Mouse (Mus musculus) kidney, adult 9 months (tissue): ENCODE measurements around the gene Fam19a3.
"Not testable (repeated sequence)": the region's sequence is repeated elsewhere in the genome, so short reads cannot be mapped to it uniquely, and the experiment has no call there.

Experiments
- DNase-seq: peaks from one replicate; pipeline ENCODE4 v3.0.0; 2022

Gene Fam19a3

DNA sequence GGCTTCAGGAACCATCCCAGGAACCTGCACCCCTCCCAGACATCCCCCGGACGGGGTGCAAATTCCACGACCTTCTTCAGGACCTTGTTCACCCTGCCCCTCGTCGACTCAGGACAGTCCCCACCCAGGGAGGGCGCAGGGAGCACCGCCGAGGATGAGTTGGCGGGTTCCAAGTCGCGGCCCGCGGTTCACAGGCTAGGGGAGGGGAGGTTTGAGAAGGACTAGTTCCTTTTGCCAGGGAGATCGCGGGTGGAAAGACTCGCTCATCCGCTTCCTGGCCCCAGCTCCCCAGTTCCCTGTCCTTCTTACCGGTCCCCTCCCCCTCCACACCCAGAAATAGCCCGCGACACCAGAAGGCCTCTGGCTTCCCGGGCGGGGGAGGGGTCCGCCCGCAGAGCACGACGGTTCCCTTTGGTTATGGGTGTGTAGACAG is at the start of gene Fam19a3:
Fam19a3 (minus strand) TSS at position 370 of the 433 bp plus-strand sequence.
- peak; percentile 41 for DNase-seq

DNA sequence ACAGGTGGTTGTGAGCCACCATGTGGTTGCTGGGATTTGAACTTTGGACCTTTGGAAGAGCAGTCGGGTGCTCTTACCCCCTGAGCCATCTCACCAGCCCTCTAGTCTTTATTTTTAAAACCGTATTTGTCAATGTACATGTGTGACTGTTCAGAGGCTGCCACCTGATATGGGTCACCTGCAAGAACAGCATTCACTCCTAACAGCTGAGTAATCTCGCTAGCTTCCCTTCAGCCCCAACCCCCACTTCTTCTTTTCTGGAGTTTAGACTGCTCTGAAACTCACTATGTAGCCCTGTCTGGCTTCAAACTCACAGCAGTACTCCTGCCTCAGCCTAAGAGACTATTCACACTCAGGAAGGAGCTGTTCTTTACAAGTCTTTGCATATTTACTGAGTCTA is 40.8 kb upstream of the Fam19a3 start:
- no peak for DNase-seq

DNA sequence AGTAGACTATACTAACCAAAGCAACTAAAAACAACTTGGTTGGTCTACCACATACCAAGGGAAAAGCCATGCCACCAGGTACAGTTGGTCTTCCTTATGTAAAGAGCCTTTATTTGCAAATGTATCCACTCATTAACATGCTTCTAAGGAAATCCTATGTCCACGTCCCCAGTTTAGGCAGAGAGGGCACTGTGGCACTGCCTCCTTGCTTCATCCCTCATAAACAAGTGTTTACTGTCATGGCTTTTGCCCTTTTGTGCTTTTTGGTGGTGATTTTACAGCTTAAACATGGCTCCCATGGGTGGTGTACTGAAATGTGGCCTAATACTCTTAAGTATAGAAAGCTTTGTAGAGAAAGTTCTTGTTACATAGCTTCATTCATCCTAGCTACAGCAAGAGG is 38.8 kb upstream of the Fam19a3 start:
- no peak for DNase-seq

DNA sequence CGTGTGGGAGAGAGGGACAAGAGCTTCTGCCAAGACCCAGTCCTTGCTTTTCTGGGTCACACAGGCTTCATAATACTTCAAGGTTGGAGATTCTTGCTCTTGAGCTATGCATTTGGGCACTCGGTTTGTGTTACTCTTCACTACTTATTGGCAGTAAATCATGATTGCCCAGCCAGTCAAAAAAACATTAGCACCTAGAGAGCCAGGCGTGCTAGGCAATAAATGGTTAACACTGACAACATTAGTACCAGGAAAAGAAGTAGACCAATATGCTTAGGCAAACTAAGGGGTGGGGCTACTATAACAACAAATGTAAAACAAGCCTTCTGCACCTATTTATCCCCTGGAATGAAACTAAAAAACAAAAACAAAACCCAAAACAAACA is 37.1 kb upstream of the Fam19a3 start:
- DNase-seq = peak; percentile 54

DNA sequence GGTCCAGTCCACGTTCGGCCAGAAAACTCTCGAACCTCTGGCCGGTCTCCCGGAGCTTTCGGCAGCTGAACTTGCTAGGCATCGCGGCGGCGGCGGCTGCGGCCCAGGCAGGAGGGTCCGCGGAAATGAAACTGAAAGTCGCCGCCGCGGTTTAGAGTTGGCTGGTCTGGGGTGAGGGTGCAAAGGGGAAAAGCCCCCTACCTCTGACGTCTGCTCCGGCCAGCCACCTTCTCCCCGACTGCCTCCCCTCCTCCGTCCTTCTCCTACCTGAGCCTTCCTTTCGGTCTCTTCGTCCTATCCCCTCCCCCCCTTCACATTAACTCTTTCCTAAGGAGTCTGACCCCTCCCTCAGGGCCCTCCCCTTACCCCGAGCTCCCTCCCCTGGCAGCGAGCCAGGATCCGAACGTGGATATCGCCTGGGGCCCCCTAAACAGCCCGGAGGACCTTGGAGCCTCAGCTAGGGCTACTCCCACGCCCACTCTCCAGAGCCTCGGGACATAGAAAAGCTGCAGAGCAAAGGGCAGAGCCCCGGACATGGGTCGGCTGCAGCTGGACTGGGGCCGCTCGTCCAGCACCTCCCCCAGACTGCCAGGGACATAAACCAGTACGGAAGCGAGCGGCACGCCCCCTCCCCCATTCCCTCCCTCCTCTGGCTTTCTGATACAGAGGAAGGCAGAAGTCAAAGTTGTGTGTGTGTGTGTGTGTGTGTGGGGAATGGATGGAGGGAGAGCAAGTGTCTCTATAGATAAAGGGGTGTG is 36.5 kb upstream of the Fam19a3 start, which contains the start of gene Mov10:
Mov10 (minus strand) TSS at position 573 of the 758 bp plus-strand sequence.
- DNase-seq = peak; percentile 91

DNA sequence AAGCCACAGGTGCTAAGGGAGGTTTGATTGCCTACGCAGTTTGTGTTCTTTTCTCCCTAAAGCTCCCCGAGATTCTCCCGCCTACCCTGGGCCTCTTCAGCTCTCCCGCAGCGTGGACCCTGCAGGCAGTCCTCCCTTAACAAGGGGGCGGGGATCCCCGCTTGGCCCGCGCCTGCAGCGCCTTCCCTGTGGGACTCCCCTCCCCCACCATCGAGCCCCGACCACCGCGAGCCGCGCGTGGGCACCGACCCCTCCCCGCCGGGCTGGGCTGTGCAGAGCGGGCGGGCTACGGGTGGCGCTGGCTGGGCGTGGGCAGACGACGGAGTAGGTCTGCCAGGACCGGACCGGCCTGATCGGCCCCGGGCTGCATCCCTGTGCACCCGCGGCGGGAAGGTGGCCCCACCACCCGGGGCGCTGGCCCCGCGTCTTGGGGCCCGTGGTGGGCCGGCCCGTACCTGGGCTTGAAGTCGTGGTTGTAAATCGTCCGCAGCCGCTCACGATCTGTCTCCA is 35.9 kb upstream of the Fam19a3 start:
- DNase-seq = peak; percentile 60

DNA sequence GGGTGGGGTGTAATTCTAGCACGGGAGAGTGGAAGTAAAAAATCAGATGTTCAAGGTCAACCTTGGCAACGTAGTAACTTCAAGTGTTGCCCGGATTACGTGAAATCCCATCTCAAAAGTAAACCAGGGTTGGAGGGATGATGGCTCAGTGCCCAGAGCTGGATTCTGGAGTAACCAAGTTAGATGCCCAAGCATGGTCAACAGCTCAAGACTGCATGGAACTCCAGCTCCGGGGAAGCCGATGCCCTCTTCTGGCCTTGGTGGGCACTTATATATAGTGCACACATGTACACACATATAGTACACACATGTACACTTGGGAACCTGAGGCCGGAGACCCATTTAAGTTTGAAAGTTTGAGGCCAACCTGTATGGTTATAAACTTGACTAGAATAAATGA is 34.5 kb upstream of the Fam19a3 start:
- no peak for DNase-seq

DNA sequence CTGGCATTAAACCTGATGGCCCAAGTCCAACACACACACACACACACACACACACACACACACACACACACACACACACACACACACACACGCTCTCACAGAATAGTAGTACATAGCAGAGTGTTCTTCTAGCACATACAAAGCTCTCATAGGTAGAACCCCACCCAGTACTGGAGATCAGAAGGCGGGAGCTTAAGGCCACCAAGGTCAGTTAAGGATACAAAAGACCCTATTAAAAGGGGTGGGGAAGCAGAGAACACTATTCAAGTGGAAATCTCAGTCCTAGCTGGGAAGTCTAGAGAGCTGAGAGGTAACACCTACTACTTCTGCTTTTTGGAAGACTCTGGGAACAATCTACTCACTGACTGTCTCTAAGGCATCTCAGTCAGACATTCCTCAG is 33.7 kb upstream of the Fam19a3 start:
- no peak for DNase-seq

DNA sequence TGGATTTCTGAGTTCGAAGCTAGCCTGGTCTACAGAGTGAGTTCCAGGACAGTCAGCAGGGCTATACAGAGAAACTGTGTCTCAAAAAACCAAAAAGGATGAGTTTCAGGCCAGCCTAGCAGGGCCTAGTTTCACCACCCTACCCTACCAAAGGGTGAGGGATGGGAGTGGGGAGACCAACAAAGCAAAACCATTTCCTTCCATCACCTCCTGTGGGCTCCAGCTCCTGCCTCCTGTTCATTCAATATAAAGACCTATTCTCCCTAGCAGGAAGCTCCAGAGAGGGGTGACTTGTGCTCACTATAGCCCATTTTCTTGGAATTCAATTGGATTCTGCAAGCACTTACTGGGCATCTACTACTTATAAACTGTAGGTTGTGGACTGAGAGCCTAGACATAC is 33.1 kb upstream of the Fam19a3 start:
- no peak for DNase-seq

DNA sequence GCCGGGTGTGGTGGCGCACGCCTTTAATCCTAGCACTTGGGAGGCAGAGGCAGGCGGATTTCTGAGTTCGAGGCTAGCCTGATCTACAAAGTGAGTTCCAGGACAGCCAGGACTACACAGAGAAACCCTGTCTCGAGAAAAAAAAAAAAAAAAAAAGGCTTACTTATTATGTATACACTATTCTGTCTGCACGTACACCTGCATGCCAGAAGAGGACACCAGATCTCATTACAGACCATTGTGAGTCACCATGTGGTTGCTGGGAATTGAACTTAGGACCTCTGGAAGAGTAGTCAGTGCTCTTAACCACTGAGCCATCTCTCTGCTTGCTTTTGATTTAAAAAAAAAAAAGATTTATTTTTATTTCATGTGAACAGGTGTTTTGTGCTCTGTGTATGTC is 31.6 kb upstream of the Fam19a3 start:
- DNase-seq = not testable (repeated sequence)

DNA sequence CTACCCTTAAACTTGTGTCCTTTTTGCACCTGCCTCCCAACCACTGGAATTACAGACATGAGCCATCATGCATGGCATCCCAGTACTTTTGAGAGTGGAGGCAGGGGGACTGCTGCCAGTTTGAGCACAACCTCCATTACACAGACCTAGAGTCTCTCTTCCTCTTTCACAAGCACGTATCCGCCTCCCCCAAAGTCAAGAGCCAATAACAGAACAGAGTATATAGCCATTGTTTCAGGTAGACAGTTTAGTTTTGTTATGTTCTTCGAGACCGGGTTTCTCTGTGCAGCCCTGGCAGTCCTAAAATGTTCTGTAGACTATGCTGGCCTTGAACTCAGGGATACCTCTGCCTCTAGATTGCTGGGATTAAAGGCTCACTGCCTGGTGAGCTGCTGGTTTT is 30.6 kb upstream of the Fam19a3 start:
- no peak for DNase-seq

DNA sequence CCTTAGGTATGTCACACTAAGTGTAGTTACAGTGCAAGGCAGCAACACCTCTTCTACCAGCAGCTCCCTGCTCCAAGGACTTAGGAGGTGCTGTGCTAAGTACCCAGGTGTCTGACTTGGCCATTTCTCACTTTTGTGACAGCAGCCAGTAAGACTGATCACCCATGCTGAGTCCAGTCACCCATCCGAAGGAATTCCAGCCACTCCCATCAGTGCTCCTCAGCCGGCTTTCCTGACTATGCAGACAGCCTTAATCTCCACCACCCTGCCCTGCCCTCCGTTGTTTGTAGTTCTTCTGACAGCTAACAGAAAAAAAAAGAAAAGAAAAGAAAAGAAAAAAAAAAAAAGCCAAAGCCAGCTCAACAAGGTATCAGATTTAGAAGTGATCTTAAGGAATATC is 30.1 kb upstream of the Fam19a3 start:
- no peak for DNase-seq

DNA sequence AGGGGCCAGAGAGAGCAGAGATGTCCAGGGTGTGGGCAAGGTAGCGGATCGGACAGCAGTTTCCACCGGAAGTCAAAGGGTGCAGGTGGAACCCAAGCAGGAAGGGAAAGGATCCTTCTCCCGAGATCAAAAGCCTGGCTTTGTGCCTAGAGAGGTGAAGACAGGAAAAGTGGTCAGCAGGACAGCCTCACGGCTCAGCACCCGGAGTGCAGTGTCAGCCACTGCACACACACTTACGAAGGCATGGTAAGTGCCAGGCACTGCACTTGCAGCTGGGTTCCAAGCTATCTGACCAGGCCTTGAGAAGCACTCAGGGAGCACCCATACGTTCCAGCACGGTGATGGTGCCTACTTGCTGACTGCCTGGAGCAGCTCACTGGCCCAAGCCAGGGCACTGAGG is 23.9 kb upstream of the Fam19a3 start:
- DNase-seq = no peak

DNA sequence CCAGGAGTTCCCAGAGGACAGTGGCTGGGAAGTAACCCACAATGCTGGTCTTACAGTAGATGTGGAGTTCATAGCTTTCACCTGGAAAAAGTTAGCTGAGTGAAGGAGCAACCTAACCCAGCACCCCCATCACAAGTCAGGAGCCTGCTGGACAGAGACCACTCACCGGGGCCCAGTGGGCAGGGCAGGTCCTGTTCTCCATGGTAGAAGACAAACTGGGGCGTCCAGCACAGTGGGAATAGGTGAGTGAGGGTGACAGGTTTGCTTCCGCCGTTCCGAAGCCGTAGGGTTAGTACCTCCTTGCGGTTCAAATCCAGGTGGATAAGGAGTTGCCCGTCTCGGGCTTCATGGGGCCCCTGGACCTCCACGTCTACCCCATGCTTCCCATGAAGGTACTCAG is 22.7 kb upstream of the Fam19a3 start:
- no peak for DNase-seq

DNA sequence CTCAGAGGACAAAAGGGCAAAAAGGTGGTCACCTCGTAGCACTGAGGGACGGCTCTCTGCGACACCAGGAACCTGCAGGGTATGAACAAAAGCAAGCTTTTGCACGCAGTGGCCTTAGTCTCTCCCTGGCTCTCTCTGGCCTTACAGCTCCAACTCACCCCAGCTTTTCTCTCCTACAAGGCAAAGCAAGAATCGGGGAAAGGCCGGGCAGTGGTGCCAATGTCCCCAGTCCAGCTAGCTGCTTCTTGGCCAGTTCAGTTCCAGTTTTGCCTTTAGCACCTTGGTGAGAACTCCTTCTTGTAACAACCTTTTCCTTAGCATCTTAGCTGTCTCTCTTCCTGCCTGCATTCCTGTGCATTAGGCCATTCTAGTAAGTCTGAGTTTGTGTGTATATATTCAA is 19.8 kb upstream of the Fam19a3 start:
- DNase-seq = no peak

DNA sequence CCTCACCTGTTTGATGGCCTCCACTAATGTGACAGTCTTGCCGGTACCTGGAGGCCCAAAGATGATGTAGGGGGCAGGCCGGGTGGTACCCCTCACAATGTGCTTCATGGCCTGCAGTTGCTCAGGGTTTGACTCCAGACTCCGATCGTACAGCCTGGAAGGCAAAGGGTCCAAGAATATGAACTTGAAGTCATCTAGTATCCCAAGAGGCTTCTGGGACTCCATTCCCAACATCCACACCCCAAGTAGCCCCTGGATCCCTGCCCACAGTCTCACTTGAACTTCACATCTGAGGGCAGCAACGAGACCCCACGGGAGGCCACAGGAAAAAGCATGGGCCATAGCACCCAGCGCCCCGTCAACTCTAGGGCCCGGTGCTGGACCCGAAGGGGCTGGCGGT is 19.0 kb upstream of the Fam19a3 start:
- DNase-seq = no peak

DNA sequence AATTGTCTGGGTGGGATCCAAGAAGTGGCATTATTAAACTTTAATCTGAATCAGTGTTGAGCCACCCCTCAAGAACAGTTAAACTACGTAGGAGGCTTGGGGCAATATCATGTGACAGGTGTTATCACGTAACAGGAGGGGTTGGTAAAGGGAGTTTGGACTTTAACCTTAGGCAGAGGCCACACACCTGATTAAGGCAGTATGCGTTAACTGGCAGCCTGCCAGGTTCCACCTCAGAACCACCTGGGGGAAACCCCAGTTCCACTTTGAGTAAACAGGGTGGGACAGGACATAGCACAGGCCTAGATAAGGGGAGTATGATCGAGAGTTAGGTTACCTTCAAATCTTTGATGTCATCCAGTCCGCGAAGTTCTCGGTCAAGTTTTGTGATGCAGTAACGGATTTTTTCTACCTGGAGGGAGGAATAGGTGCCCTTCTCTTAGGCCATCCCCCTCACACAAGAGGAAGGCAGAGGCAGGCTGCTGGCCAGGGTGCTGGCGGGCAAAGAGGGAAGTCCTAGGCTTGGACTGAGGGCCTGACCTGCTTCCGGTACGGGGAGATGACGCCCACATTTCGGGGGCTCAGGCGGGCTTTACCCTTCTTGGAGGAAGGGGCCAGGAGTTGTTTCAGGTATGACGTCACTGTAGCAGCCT is 14.9 kb upstream of the Fam19a3 start:
- DNase-seq = peak; percentile 85

DNA sequence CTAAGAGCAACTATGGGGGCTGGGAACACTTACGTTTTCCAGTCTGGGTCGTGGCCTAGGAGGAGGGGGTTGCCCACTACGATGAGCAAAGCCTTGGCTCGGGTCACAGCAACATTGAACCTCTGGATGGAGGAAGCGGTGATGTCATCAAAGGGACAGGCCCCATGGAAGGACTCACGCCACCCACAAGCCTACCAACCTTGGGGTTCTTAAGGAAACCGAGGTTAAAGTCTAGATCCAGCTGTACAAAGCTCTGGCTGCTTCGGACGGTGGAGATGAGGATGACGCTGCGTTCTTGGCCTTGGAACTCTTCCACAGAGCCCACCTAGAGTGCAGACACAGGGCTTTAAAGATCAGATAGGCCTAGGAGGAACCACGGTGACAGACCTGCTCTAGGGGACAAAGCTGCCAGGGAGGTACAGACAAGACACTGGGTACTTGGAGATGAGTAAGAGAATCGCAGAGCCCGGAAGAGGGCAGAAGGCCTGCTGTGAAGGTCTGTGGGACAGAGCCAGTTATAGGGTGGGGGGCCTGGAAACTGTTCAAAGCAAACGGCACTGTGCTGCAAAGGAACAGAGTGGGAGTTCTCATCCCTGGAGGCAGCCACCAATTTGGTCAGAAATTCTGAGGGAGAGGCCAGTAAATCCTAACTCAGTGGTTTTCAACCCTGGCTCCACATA is 14.2 kb upstream of the Fam19a3 start:
- peak; percentile 40 for DNase-seq

DNA sequence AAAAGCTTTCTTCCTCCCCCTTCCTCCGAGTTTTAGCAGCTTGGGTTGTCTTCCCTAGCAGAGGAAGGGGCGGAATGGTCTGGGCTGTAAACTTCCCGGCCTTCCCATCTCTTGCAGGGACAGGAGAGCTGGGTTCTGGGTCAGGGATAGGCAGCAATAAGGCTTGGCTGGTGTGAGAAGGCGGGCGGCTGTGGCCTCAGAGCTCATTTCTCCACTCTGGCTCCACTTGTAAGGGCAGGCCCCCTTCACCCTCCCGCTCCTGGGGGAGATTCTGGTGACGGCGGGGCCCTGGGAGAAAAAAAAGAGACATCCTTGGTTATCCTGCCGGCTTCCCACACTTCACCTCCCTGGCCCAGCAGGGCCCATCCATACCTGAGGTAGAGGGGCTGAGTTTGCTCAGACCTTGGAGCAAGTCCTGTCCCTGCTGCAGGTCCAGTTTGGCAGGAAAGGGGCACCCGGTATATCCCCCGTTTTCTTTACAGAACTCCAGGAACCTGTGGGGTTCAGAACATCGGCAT is 13.4 kb upstream of the Fam19a3 start:
- no peak for DNase-seq

DNA sequence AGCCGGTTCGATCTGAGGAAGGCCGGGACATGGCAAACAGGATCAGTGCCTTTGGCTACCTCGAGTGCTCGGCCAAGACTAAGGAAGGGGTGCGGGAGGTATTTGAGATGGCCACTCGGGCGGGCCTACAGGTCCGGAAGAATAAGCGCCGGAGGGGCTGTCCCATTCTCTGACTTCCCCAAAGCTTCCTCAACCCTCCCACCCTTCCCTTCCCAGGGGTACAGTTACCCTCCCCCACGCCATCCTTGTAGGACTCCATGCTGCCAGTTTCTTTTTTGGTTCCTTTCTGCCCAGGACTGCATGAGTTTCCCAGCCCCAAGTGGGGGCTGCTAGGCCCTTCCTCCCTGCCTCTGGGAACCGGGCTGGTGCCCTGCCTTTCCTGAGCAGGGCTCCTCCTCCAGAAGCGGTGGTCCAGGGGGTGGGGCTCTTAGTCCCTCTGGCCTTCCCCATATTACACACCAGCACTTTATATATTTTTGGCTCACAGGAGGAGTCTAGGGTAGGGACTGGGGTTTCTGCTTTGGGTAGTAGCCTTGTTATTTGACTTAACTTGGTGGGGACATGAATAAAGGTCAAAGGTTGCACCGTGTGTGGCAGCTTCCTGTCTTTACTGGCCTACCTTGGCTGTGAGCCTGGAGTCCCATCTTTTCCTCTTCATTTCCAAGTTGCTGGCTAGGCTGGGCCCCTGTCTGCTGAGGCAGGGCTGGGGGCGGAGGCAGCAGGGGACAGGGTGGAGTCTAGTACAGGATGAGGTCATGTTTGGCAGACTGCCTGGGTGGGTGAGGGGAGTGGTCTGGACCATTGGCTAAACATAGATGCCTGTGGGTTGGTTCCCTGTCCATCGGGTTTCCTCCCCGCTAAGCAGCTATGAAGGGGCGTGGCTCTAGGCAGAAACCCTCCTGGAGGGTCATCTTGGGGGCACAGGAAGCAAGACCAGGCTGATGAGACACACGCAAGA is 12.5 kb upstream of the Fam19a3 start:
- peak; percentile 98 for DNase-seq

DNA sequence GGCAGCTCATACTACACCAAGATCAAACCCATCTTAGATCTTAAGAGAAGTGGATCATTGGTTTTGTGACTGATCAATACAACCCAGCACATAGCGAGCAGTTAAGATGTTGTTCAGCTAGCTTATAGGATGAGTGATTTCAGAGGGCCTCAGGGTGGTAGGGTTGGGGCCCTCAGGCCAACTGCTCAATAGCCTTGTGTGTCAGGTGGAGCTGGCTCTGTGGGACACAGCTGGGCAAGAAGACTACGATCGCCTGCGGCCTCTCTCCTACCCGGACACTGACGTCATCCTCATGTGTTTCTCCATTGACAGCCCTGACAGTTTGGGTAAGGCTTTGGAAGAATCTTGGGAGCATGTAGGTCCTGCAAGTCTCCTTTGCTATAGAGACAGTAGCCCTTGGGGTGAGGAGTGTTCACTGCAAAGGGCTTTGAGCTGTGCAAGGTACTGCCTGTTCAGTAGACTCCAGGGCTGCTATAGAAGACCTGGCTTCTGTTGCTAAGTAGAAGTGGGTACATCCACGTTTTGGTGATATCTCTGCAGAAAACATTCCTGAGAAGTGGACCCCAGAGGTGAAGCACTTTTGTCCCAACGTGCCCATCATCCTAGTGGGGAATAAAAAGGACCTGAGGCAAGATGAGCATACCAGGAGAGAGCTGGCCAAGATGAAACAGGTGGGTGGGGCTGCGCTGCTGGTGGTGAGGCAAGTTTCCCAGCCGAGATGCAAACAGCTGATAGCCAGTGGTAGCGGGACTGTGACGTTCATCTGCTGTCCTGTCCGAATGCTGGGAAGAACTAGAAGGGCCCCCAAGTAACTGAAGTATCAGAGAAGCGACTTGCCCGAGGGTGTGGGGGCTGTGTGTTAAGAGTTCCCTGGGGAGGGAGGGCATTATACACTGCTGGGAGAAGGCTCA is 11.0 kb upstream of the Fam19a3 start:
- DNase-seq = no peak
